Mouse (Mus musculus) layer of hippocampus, adult 8-10 months (tissue): Measurements from ENCODE around the gene Slc39a11. TPM values are rescaled to one million over a fixed set of nuclear protein-coding genes. Genes with fewer than 3 reads are reported as not detected.

ENCODE experiments used
- DNase-seq, 2 experiments: peaks; one replicate each; pipeline ENCODE4 v3.0.0; 2022; ENCODE audit warnings: low spot score in 2 of 2
- total RNA-seq, 4 experiments: library from RNA; stranded (reverse); gene quantifications; 2 replicates each; pipeline ENCODE4 v1.2.4; 2022

The Slc39a11 gene
- total RNA-seq: 10 to 100 TPM; 20.2 to 24.3 (median 23.4) TPM

DNA sequence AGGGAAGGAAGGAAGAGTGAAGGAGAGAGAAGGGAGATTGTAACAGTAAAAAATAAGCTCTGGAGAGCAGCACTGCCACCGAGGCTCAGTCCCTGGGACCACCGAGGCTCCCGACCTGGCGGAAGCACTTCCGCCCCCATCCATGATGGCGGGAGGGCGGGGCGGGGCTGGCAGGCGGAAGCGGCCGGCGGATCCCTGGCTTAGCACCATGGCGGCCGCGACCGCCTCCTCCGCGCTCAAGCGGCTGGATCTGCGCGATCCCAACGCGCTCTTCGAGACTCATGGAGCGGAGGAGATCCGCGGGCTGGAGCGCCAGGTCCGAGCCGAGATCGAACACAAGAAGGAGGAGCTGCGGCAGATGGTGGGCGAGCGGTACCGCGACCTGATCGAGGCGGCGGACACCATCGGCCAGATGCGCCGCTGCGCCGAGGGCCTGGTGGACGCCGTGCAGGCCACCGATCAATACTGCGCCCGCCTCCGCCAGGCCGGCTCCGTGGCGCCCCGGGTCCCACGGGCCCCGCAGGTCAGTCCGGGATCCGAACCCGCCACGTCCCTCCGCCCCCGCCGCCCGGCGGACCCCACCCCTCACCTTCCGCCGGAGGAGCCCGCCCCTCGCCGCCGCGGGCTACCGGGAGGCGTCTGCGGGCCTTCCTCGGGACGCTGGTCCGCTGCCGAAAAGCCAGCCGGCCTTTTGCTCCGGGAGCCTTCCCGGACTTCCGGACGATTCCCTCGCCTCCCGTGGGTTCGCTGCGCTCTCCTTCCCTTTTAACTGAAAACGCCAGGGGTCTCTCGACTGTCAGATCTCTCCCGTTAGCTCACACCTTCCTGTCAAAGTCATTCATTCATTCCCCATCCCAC, at the start of gene Slc39a11:
Slc39a11 (minus strand) TSS at position 727 of the 858 bp plus-strand sequence.
- DNase-seq: peak; percentile 26 to 56

- no peak for DNase-seq
These were observed 49.8 kb upstream of the Slc39a11 start for GRCm38 (mm10) chr11:113699643-113700042.

- DNase-seq: no peak
These were observed 48.2 kb upstream of the Slc39a11 start for GRCm38 (mm10) chr11:113698013-113698545.

DNA sequence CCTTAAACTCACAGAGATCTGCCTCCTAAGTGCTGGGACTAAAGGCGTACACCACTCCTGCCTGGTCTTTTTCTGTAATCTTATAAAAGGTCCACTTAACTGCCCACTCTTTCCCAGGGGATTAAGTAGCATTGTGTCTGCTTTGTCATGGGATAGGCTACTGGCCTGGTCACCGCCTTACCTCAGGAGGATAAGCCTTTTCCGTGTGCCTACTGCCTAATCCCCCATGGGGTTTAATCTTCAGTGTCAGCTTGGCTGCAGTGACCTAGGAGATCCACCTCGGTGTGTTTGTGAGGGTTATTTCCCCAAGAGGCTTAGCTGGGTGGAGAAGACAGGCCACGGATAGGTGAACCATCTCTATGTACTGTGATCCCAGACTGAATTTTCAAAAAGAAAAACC, 47.7 kb upstream of the Slc39a11 start:
- no peak for DNase-seq

DNA sequence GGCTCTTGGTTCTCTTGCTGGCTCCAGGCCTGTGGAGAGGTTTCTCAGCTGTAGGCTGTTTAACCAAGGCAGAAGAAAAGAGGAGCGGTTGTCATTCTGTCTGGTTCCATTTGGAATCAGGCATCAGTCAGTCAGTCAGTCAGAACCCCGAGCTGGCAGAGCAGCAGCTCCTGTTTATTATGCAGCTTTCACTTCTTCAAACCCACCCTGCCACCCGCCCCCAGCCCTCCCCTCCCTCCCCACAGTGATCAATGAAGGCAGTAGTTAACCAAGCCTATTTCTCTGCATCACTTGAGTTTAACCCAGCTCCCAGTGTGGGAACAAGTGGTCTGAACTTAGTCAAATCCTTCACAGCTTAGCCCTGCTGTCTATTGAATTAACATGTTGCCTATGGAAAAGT, 42.0 kb upstream of the Slc39a11 start:
- no peak for DNase-seq

GRCm38 (mm10) chr11:113691318-113691717, 41.4 kb upstream of the Slc39a11 start:
- DNase-seq: no peak

DNA sequence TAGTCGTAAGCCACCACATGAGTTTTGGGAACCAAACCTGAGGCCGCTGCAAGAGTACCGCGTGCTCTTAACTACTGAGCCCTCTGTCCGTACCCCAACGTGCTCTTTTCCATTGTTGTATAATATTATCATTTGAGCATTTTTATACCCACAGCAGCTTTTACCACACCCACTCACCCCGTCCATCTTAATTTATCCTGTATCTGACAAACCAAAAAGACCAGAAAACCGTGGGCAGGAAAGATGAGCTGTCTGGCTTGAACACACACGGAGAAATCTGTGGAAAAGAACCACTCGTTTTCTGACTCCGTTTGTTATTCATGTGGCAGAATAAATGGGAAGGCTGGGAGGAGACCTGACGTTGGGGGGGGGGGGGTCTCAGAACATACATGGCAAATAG, 40.6 kb upstream of the Slc39a11 start:
- no peak for DNase-seq

DNA sequence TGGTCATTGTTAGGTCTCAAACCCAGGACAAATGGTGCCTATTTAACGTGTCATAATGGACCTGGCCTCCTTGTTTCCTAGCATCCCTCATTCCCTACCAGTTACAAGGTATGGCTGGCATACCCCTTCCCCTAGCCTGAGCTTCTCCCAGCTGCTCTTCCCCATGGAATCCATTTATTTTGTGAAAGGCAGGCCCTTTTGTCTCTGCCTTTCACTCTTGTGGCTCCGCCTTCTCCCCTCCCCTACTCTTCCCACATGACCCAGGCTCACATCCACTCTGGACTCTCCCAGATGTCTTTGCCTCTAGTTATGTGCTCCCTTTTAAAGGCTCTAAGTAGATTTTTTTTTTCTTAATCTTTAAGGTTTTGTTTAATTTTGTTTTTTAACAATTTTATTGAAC, 37.2 kb upstream of the Slc39a11 start:
- no peak for DNase-seq

- DNase-seq: no peak
These were observed 35.0 kb upstream of the Slc39a11 start for GRCm38 (mm10) chr11:113684707-113685426.

- DNase-seq: peak; percentile 93 to 94
These were observed 34.3 kb upstream of the Slc39a11 start, which contains the start of the genes Fam104a and D11Wsu47e for GRCm38 (mm10) chr11:113683957-113684706. TSS of gene Fam104a (minus strand) at chr11:113684155. TSS of gene D11Wsu47e (plus strand) at chr11:113684412.

DNA sequence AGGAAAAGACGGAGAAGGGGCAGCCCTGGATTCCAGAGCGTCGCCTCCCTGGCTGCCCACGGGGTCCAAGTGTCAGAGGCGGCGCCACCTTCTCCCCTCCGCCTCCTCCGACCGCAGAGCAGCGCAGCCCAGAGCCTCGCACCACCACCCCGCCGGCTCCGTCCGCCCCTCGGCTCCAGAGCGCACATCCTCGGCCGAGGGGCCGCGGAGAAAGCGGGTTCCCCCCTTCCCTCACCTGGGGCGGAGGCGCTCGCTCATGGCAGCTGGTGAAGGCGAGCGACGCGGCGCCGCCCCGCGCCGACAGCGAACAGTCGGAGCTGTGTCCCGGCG, 33.7 kb upstream of the Slc39a11 start:
- DNase-seq: no peak

- DNase-seq: no peak
These were observed 33.2 kb upstream of the Slc39a11 start for GRCm38 (mm10) chr11:113682897-113683626.

DNA sequence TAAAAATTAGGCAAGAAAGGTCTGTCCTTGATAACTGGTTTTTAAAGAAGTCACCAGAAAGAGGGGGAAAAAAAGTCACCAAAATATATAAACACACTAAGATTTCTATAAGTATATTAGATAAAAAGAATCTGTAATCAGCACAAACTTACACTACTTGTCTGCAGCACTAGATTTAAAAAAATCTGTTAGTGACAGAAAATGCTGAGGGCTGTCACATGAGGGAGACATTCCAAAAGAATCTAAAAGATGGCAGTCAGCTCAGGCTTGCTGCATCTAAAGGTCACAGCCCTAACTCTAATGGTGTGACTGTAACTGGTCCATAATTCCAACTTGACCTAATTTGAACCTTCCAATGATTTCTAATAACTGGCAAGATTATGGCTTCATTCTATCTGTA, 32.1 kb upstream of the Slc39a11 start:
- DNase-seq: no peak

- DNase-seq: no peak
These were observed 31.1 kb upstream of the Slc39a11 start for GRCm38 (mm10) chr11:113680954-113681353.

DNA sequence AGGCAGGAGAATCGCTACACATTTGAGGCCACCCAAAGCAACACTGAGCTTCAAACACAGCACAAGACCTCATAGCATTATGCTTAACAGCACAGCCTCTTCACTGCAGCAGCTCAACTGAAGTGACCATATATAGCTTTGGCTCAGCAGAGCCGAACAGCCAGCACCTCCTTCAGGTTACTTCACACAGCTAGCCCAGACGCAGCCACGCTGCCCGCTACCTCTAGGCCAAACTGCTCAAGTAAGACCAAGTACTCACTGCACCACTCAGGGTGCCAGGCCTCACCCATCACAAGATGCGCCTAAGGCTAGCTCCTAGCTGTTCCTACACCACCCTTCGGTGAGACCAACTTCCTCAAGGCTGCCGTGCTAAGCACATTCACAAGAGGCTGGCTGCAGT, 28.5 kb upstream of the Slc39a11 start:
- DNase-seq: no peak

DNA sequence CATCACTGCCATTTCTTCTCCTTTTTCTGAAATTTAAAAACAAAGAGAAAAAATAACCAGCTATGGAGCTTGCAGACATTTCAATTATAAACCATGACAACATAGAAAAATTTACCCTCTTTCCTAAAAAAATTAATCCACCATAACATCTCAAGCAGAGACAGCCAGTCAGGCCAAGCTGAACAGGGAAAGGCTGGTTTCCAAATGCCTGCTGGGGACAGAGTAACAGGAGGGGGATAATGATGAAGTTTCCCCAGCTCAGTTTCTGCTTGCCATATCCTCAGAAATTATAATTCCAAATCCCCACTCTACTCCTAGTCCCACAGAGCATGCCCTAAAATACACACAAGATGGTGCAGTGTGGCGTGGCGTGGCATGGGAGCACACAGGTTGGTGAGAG, 27.5 kb upstream of the Slc39a11 start:
- no peak for DNase-seq

DNA sequence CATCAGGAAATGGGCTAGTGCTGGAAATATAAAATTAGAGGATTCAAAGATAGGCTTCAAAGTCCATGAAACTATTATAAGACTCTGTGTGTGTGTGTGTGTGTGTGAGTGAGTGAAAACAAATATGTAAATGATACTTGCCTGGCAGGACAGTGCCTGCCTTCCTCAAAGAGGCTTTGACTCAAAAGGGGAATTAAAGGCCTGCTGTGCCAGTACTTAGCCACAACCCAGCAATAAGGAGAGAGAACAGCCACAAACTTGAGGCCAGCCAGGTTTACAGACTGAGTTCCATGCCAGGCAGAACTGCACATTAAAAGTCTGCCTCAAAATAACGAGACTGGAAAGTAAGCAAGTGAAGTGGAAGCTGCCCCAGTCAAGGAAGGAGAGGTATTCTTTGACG, 27.0 kb upstream of the Slc39a11 start:
- DNase-seq: no peak

GRCm38 (mm10) chr11:113674595-113674994, 24.7 kb upstream of the Slc39a11 start:
- no peak for DNase-seq

GRCm38 (mm10) chr11:113673614-113674013, 23.7 kb upstream of the Slc39a11 start:
- DNase-seq: no peak

DNA sequence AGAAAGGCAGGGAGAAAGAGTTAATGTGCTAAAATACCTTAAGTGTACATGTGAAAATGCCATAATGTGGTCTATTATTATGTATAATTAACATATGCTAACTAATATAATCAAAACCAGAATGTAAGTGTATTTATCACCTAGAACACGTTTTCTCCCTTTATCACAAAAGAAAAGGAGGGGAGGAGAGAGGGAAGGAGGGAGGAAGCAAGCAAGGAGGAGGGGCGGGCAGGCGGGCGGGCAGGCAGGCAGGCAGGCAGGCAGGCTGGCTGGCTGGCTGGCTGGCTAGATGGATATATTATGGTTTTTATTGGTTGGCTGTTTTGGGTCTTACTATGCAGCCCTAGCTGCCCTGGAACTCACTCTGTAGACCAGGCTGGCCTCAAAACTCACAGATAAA, 19.8 kb upstream of the Slc39a11 start:
- DNase-seq: no peak

DNA sequence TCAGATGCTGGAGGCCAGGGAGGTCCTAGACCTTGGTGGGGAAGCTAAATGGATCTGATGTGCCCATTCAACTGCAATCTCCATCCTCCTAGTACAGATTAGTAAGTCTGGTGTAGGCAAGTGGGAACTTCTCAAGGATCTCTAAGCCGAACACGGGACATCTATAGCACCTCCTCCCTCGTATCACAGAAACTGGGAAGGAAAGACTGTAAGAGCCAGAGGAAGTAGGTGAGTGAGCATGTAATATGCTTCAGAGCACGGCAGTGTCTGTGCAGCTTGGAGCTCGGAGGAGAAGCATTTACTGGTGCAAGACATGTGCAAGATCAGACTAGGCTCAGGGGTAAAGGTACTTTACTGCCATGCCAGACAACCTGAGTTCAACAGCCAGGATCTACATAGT, 19.0 kb upstream of the Slc39a11 start:
- DNase-seq: no peak
